Mouse (Mus musculus) heart, adult 9 months (tissue): ENCODE results near the gene Olfr710.
"Not testable (repeated sequence)": the region's sequence is repeated elsewhere in the genome, so short reads cannot be mapped to it uniquely, and the experiment has no call there.

Experiments used
- DNase-seq, 2 experiments: peaks; one replicate each; pipeline ENCODE4 v3.0.0; 2022; ENCODE audit warnings: low spot score in 2 of 2

Olfr710 gene

GRCm38 (mm10) chr7:106948212-106948611 lies at the start of gene Olfr710:
Gene Olfr710 (minus strand): TSS chr7:106948312.
- DNase-seq, result no peak

- no peak for DNase-seq
Measured at GRCm38 (mm10) chr7:106985236-106985635, 37.1 kb upstream of the Olfr710 start.

- DNase-seq, result no peak
Measured at GRCm38 (mm10) chr7:106975353-106975752, 27.2 kb upstream of the Olfr710 start, which contains the start of gene Olfr711. Gene Olfr711 (minus strand): TSS chr7:106975453.

- not testable (repeated sequence) for DNase-seq
Measured at GRCm38 (mm10) chr7:106967503-106967902, 19.4 kb upstream of the Olfr710 start.

GRCm38 (mm10) chr7:106963837-106964236 lies 15.7 kb upstream of the Olfr710 start, which contains the start of gene Olfr6:
Gene Olfr6 (minus strand): TSS chr7:106963937.
- DNase-seq, result no peak

- DNase-seq, result no peak
Measured at GRCm38 (mm10) chr7:106932119-106932518, 16.0 kb downstream of the Olfr710 start, which contains the start of gene Olfr709-ps1. Gene Olfr709-ps1 (minus strand): TSS chr7:106932219.

GRCm38 (mm10) chr7:106920961-106921360 lies 27.2 kb downstream of the Olfr710 start:
- DNase-seq, result not testable (repeated sequence)

GRCm38 (mm10) chr7:106907676-106908075 lies 40.4 kb downstream of the Olfr710 start, which contains the start of gene Olfr1532-ps1:
Gene Olfr1532-ps1 (plus strand): TSS chr7:106908001.
- DNase-seq, result no peak

GRCm38 (mm10) chr7:106901141-106901540 lies 47.0 kb downstream of the Olfr710 start, which contains the start of gene Olfr707:
Gene Olfr707 (minus strand): TSS chr7:106901241.
- not testable (repeated sequence) for DNase-seq
